Mouse (Mus musculus) heart, postnatal 0 days (tissue): ENCODE measurements around the gene Tnfaip3.

Experiments used
- CTCF ChIP-seq: IDR thresholded peaks from 2 replicates; pipeline ENCODE4 v1.5.1; 2016; ENCODE audit warnings: antibody characterized with exemption, control low read depth, low read depth
- EP300 ChIP-seq: IDR thresholded peaks from 2 replicates; pipeline ENCODE4 v1.6.1; 2016; ENCODE audit warnings: antibody characterized with exemption, low read depth

- no peak for TF ChIP-seq CTCF
- no peak for TF ChIP-seq EP300
Measured at GRCm38 (mm10) chr10:18983514-18983913, 31.9 kb downstream of the Tnfaip3 start.
